Mouse (Mus musculus): ENCODE results near the gene Mvp.

- TF ChIP-seq CTCF (IDR thresholded peaks at IDR 0.05; ENCODE audit: borderline replicate concordance, insufficient read depth, low read length) (no peak), POLR2A (IDR thresholded peaks at IDR 0.05; ENCODE audit: low read depth, low read length) (no peak)
Observed at GRCm38 (mm10) chr7:127011717-127012116, 2.7 kb downstream of the Mvp start.
